Mouse (Mus musculus) layer of hippocampus, postnatal 14 days (tissue): ENCODE data around the gene Cited4. TPM values are rescaled to one million over a fixed set of nuclear protein-coding genes. Genes with fewer than 3 reads are reported as not detected.

Experiments
- DNase-seq, 2 experiments: peaks; one replicate each; pipeline ENCODE4 v3.0.0; 2021 to 2022; ENCODE audit warnings: low spot score in 2 of 2, mixed read lengths in 1 of 2
- total RNA-seq, 2 experiments: library from RNA; stranded (reverse); gene quantifications; 2 replicates each; pipeline ENCODE4 v1.2.3; 2021

The Cited4 gene
- total RNA-seq, 2 experiments from 2014 or later: 2.6 to 4.0 TPM

DNA sequence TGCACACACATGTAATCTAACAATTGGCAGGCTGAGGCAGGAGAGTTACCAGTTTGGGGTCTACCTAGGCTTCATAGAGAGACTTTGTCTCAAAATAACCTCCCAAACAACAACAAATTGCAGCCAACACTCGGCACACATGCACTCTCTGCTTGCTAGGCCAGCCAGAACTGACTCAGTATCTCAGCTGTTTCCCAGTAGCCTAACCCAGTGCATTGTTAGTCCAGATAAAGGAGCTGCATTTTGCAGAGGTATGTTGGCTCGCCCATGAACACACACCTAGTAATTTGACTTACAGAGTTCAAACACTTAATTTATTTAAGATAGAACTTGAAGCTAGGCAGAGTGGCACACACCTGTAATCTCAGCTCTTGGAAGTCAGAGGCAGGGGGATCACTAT lies 9.3 kb downstream of the Cited4 start:
- DNase-seq: no peak

DNA sequence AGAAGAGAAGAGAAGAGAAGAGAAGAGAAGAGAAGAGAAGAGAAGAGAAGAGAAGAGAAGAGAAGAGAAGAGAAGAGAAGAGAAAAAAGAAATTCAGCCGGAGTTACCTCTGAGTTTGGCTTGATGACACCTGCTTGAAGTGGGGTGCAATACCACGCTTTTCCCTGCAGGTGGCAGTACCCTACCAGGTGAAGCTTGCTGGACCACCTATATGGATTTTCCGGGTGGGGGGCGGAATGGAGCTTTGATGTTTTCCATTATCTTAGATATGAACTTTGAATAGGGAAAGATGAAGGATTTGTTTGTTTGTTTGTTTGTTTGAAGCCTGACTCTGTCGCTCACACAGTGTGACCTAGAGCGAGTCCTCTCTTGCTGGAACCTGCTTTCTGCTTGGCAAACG lies 14.6 kb downstream of the Cited4 start:
- DNase-seq: no peak

DNA sequence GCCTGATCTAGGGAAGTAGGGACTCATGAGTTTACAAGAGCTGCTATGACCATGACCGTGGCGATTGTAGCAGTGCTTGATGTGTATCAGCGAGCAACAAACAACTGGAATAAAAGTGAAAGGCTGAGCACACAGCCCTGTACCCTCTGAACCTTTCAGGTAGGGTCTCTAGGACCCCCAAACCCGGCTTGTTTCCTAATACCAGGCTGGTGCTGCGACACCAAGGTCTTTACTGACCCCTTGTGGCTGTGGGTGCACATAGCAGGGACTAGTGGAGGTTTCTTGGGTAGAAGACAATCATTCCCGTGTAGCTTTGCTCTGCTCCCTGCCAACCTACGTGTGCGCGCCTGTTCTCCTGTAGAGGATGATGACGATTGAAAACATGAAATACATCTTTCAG lies 15.8 kb downstream of the Cited4 start:
- DNase-seq: peak; percentile 61 to 69

DNA sequence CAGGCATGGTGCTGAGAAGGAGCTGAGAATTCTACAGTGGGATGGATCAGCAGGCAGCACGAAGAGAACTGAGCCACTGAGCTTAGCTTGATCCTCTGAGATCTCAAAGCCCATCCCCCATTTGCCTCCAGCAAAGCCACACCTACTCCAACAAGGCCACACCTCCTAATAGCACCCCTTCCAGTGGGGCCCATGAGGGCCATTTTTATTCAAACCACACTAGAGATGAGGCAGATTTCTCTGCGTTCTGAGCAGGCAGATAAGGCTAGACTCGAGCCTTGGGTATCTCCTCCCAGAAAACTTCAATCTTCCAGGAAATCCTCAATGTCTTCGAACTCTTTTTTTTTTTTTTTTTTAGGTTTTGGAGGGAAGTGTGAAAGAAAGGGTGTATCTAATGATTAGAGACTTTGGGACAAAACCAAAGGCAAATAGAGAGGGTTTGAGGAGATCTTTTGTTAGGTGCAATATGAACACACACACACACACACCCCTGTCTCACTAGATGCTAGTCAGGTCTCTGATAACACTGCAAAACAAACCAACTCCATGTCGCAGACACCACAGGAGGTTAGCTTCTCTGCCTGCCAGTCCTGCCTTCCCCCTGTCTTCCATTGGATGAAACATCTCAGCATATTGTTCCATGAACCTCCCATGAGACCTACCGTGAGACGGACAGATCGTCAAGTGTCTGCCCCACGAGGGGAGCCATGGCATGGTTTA lies 17.1 kb downstream of the Cited4 start:
- no peak for DNase-seq

- DNase-seq: no peak
Observed at GRCm38 (mm10) chr4:120687282-120687681, 20.9 kb downstream of the Cited4 start.

- no peak for DNase-seq
Observed at GRCm38 (mm10) chr4:120689317-120689716, 22.9 kb downstream of the Cited4 start.

DNA sequence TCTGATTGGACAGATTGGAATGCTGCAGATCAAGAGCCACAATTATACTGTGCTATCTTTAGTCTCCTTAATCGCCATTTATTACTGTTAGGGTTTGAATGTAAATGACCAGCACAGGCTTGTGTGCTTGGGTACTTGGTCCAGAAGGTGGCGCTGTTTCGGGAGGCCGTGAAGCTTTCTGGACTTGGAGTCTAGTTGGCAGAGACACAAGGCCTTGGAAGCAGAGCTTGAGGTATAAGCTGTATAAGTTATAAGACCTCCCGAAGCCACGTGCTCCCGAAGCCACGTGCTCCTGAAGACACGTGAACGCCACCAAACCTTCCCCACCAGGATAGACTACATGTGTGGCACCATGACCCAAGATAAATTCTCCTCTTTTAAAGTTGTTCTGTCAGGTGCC lies 26.3 kb downstream of the Cited4 start:
- DNase-seq: peak; percentile 31 to 58

- no peak for DNase-seq
Observed at GRCm38 (mm10) chr4:120697353-120697752, 31.0 kb downstream of the Cited4 start.

DNA sequence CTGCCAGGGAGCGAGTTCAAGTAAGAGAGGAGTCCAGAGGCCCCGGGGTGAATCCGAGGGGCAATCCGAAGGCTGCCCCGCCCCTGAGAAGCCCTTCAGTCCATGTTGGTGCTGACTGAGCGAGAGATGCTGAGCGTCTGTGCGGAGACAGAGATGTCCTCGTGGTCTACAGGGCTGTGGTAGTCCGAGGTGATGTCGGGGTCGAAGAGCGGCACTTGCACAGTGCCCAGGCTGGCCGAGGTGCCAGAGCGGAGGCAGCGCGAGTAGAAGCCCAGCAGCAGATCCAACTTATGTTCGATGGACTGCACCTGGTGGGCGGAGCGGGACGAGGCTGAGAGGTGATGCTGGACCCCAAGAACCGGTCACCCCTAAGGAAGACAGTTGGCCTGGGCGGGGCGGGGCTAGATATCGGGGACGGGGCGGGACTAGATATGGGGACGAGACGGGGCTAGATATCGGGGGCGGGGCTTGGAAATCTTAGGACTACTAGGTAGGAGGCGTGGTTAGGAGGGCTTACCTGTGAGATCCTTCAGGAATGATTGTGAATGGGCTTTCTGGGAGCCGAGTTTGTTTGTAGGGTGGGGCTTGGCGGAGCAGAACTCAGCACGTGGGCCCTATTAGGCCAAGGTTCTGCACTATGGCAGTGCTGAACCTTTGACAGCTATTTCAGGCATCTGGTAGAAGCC lies 31.6 kb downstream of the Cited4 start:
- DNase-seq: no peak

- DNase-seq: peak in 1 of 2 experiments; percentile 54
Observed at GRCm38 (mm10) chr4:120701180-120701579, 34.8 kb downstream of the Cited4 start.

DNA sequence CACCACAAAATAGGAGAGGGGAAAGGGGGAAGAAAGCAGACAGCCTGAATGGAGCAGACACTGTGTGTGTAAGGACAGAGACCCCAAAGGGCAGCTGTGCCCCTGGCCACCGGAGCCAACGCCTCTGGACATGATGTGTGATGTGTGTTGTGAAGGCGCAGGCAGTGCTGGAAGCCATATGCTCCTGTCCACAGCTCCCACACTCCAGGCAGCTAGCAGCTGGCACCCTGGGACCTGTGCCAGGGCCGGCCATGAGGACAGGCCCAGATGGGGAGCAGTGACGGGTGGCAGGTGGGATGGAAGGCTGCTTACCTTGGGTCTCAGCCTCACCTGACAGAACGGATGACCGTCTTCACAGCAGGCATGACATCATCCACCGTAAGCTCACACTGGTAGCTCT lies 35.7 kb downstream of the Cited4 start:
- DNase-seq: peak in 1 of 2 experiments; percentile 31

- no peak for DNase-seq
Observed at GRCm38 (mm10) chr4:120702511-120702910, 36.1 kb downstream of the Cited4 start.

GRCm38 (mm10) chr4:120712236-120712635 lies 45.9 kb downstream of the Cited4 start:
- no peak for DNase-seq

- peak in 1 of 2 experiments; percentile 53 for DNase-seq
Observed at GRCm38 (mm10) chr4:120713021-120713420, 46.6 kb downstream of the Cited4 start.

GRCm38 (mm10) chr4:120713856-120714497 lies 47.6 kb downstream of the Cited4 start:
- peak; percentile 32 to 46 for DNase-seq

DNA sequence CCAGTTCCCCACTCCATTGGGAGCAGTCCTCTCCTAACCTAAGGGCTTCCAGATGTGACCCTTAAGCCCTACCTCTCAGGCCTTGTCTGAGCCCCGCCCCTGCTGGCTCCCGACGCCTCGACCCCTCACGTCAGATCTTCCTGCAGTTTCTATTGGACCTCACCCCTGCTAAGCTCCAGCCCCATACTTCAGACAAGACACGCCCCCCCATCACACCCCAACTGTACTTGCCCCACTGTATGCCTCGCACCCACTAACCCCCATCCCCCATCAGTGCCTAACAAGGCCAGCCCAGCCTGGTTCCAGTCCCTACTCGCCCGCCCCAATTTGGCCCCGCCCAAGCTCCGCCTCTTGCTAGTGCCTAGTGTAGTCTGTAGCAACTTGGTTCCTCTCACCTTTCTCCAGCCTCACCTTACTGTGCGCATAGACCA lies 49.8 kb downstream of the Cited4 start:
- no peak for DNase-seq

- no peak for DNase-seq
Observed at GRCm38 (mm10) chr4:120716765-120717164, 50.4 kb downstream of the Cited4 start.

Other genes starting within 250 kb of the Cited4 start
- gene Slfnl1, start 134.3 kb upstream of the Cited4 start, total RNA-seq: under 1 TPM; 0.37 to 0.86 TPM
- 10 to 100 TPM; 41.9 to 46.2 TPM for gene Ctps, start 96.3 kb upstream of the Cited4 start, total RNA-seq
- not detected for gene Gm8439, start 77.8 kb upstream of the Cited4 start, total RNA-seq
- gene Kcnq4, start 82.0 kb downstream of the Cited4 start, total RNA-seq: 1 to 10 TPM; 7.4 TPM
- 10 to 100 TPM; 49.1 to 53.8 TPM for gene Nfyc, start 165.0 kb downstream of the Cited4 start, total RNA-seq
- 10 to 100 TPM; 17.5 to 24.7 TPM for gene Rims3, start 188.2 kb downstream of the Cited4 start, total RNA-seq